Mouse (Mus musculus): ENCODE data around the gene Anapc15. TPM values are rescaled to one million over a fixed set of nuclear protein-coding genes. Genes with fewer than 3 reads are reported as not detected.

The Anapc15 gene
- total RNA-seq (2015; ENCODE audit: low replicate concordance) (51.9 and 60.8 TPM in 2 replicates), total RNA-seq (2017; ENCODE audit: low replicate concordance) (34.3 and 39.8 TPM in 2 replicates)

DNA sequence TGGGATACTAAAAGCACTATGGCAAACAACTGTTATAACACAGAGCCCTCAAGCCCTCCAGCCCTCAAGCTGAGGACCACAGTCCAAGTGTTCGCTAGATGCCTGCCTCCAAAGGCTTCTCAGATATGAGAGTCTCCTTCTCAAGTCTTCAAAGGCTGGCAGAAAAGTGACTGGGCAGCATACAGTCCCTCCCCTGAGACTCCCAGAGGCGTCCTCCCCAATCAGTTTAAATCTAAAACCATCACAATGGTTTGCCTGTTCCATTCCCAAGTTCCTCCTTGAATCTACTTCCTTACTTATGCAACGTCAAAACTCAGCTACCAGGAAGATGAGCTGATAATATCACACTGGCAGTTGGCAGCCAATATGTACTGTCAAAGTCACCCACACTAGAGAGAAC, at the start of gene Anapc15:
Gene Anapc15 (plus strand): TSS at position 301 of the 400 bp plus-strand sequence.
- no peak for ATAC-seq (replicated peaks; ENCODE audit: low FRiP score, poor library complexity, severe bottlenecking)

GRCm38 (mm10) chr7:101817861-101818401, 45.6 kb upstream of the Anapc15 start, which contains the start of gene Phox2a:
Gene Phox2a, plus strand, starts transcription at chr7:101818313.
- ATAC-seq (replicated peaks; ENCODE audit: low FRiP score, poor library complexity, severe bottlenecking): no peak

DNA sequence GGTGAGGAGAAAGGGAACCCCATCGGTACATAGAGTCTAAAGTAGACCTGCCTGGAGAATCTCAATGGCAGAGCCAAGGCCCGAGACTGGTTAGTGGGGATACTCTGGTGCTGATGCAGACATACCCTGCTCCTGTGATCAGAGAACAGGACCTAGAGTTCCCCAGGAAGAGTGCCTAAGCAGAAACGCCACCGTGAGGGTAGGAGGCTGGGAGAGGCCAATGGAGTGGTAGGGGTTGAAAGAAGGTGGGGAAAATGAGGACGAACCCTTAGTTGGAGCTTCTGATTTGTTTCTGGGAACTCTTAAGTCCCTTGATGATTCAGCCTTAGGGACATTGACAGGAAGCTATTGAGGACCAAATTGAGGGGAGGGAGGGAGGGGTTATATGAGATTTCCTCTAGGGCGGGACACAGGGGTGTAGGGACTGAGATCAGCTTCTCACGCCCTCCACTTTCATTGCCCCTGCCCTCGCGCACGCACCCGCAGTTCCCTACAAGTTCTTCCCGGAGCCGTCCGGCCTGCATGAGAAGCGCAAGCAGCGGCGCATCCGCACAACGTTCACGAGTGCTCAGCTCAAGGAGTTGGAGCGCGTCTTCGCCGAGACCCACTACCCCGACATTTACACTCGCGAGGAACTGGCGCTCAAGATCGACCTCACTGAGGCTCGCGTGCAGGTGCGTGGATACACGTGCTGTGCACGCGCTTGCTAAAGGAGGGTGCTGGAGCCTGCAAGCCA, 43.1 kb upstream of the Anapc15 start:
- ATAC-seq (replicated peaks; ENCODE audit: low FRiP score, poor library complexity, severe bottlenecking): no peak

DNA sequence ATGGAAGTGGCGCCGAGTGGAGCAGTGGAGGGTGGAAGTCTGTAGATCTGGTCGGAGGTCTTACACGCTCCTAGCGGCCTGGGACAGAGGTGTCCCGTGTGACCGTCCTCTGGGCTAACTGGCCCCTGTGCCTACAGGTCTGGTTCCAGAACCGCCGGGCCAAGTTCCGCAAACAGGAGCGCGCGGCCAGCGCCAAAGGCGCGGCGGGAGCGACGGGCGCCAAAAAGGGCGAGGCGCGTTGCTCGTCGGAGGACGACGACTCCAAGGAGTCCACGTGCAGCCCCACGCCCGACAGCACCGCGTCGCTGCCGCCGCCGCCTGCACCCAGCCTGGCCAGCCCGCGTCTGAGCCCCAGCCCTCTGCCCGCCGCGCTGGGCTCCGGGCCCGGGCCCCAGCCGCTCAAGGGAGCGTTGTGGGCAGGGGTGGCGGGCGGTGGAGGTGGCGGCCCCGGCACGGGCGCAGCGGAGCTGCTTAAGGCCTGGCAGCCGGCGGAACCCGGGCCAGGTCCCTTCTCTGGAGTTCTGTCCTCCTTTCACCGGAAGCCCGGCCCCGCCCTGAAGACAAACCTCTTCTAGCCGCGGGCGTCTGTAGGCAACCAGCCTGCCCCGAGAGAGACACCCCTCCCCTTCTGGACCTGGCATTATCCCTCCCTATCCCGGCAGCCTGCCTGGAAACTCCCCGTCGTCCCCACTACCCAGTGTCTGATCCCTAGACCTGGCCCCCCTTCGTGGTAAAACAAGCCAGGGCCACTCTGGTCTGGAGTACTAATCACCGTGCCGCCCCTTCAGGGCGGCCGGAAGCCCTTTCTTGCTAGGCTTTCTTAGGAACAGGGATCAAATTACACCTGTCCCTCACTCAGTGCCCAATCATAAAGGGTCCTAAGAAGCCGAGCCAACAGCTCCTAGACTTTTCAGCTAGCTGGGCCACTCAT, 41.7 kb upstream of the Anapc15 start:
- no peak for ATAC-seq (replicated peaks; ENCODE audit: low FRiP score, poor library complexity, severe bottlenecking)

DNA sequence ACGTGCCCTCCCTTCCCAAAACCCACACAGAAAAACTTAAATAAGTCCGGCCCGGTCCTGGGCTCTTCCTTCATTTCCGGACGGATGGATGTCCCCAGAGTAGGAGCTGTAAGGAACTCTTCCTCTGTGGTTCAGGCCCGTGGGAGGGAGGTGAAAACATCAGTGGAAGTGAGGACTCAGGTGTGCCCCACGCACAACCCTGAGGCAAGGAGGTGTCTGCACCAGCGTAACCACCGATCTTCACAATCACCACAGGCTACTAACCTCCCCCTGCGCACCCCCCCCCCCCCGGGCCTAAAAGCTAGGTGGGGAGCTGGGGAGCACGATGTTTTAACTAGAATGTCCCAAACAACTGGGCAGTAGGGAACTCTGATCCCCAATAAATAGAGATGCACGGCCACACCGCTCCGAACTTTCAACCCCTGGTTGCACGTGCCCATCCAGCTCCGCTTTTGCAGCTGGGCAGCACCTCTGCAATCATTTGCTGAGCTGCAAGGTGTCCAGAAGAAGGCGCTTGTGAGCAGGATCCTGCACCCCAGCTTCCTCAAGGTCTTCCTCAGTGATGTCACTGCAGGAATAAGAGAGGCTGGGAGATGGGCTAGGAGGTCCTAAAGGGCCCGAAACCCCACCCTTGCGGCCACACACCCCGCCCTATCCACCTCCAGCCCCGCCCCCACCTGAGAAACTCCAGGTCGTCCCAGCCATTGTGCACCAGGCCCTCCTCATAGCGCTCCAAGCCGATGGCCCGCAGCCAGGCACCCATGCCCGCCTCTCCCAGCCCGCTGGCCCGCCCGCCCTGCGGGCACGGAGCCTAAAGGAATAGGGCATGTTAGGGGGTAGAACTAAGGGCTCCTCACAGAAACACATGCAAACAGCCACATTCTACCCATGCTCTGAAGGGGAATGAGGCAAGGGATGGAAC, 40.4 kb upstream of the Anapc15 start:
- no peak for ATAC-seq (replicated peaks; ENCODE audit: low FRiP score, poor library complexity, severe bottlenecking)

- ATAC-seq (replicated peaks; ENCODE audit: low FRiP score, poor library complexity, severe bottlenecking): no peak
Measured at GRCm38 (mm10) chr7:101823758-101824630, 39.5 kb upstream of the Anapc15 start.

DNA sequence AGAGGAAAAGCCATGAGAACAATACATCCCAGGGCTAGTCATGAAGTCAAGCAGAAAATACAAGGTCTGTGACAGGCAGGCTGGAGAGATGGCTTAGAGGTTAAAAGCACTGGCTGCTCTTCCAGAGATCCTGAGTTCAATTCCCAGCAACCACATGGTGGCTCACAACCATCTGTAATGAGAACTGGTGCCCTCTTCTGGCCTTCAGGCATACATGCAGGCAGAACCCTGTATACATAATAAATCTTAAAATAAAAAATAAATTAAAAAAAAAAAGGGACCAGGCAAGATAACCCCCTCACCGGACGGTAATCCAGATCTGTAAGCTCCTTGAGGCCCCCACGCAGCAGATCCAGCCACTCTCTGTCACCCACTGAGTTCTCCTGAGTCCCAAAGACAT, 33.1 kb upstream of the Anapc15 start:
- no peak for ATAC-seq (replicated peaks; ENCODE audit: low FRiP score, poor library complexity, severe bottlenecking)

- ATAC-seq (replicated peaks; ENCODE audit: low FRiP score, poor library complexity, severe bottlenecking): no peak
Measured at GRCm38 (mm10) chr7:101831437-101831836, 32.1 kb upstream of the Anapc15 start.

DNA sequence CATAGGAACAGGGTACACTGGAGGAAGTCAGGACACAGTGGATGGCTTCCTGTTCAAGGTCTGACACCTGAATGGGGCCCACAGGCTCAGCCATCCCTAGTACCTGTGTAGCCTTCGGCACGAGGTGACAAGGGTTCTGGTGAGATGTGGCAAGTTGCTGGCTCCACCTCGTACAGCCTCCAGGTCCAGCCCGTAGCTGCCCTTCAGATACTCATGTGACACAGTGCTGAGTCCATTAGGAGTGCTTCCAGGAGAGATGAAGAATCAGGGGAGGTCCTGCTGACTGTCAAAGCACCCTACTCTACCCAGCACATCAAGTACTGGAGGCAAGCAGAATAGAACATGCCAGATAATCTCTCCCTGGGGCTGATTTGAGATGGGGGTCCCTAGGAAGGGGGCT, 31.1 kb upstream of the Anapc15 start:
- no peak for ATAC-seq (replicated peaks; ENCODE audit: low FRiP score, poor library complexity, severe bottlenecking)

DNA sequence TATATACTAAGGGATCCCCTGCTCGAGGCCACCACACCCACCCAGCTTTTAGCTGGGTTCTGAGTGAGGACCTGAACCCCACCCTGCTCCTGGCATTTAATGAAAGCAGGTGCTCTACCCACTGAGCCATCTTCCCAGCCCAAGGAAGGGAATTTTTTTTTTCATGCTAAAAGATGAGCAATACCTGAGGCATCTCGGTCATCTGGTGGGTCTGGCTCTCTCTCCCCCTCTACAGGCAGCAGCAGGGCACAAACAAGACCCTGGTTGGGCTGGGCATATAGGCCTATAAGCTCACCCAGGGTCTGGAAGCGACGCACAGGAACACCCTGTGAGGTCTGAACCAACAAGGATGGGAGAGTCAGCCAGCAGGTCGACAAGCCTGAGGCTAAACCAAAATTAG, 30.2 kb upstream of the Anapc15 start:
- ATAC-seq (replicated peaks; ENCODE audit: low FRiP score, poor library complexity, severe bottlenecking): no peak

DNA sequence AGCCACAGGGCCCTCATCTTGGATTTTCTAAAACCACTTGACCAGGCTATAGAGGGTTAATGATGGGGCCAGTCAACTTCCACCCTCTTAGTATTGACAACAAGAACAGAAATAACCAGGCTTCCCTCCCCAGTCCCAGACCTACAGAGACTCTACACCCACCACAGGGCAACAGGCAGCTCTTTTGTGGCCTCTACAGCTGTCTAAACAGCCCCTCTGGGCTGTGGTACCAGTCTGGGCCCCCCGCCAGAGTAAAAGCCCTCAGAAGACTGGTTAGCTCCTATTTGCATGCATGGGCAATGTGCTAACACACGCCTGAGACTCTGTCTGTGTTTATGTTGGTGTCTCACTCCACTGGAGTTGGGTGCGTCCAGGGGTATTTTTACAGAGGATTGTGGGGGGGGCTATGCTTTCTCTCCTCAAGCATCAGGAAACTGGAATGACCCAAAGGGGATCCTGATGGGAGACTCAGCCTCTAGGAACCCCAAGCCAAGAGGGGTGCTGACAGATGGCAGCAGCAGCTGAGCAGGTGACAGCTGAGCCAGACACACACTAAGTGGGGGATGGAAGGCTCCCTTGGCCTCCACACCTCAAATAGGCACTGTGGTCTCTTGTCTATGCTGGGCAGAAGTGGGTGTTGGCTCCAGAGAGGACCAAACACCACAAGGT, 29.5 kb upstream of the Anapc15 start:
- no peak for ATAC-seq (replicated peaks; ENCODE audit: low FRiP score, poor library complexity, severe bottlenecking)

DNA sequence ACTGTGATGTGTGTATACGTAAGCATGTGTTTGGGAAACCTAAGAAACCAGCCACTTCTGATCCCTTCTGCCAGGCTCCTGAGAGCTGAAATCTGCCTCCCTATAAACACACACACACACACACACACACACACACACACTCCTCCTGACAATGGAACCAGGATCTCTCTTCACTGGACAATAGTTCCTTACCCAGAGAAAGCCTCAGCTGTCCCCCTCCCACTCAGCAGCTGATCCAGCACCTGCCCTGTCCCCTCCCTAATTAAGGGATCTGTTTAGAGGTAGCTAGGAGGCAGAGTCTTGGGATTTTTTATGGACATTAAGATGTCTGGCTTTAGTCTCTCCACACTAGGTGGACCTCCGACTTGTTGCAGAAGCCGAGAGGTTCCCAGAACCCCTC, 28.6 kb upstream of the Anapc15 start:
- ATAC-seq (replicated peaks; ENCODE audit: low FRiP score, poor library complexity, severe bottlenecking): no peak

- no peak for ATAC-seq (replicated peaks; ENCODE audit: low FRiP score, poor library complexity, severe bottlenecking)
Measured at GRCm38 (mm10) chr7:101835457-101836109, 27.9 kb upstream of the Anapc15 start.

DNA sequence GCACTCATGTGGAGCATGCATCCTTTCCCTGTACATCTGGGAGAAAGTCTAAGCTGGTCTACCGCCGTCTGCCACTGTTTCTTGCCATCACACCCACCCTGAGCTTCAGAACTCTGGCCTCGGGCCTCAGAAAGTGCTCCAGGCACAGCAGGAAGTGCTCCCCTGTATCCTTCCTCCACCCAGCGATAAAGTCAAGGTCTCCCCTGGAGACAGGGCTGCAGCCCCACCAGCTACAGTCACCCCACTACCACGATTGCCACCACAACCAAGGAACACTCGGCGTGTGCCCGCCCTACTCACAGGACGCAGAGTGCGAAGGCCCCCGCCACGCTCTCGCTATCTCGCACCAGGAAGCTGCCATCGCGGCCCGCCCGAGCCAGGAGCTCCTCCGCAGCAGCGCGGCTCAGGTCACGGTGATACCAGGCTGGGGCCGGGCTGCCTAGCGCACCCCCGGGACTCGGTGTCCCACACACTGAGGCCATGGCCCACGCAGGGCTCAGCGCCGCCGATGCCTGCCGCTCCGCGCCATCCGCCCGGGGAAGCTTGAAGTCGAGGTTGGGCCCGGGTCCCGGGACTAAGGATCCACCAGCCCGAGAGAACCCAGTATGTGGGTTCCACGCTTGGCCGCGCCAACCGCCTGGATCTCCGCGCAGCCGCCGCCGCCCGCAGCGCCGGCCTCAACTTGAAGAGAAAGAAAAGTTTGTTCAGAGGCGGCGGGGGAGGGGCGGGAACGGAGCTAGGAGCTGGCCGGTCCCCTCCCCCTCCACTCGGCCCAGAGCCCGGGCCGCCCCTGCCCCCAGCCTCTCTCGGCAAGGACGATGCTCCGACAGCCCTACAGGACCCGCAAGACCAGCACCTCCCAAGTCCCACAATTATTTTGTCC, 27.0 kb upstream of the Anapc15 start:
- ATAC-seq (replicated peaks; ENCODE audit: low FRiP score, poor library complexity, severe bottlenecking): no peak

- no peak for ATAC-seq (replicated peaks; ENCODE audit: low FRiP score, poor library complexity, severe bottlenecking)
Measured at GRCm38 (mm10) chr7:101837154-101837605, 26.3 kb upstream of the Anapc15 start.

Data from erythroid progenitor cell, adult 5-6 weeks (primary cell).